Mouse (Mus musculus): Measurements from ENCODE around the gene Asic5.
A peak's percentile ranks its signal among the peaks of the same experiment; 100 is the strongest.

Asic5 gene

GRCm38 (mm10) chr3:81981990-81982389 is at the start of gene Asic5:
Gene Asic5 (plus strand): TSS chr3:81982290.
- DNase-seq (ENCODE audit: low read depth, low spot score), result no peak

- DNase-seq (ENCODE audit: low read depth, low spot score), result no peak
Measured at GRCm38 (mm10) chr3:81933348-81933747, 48.7 kb upstream of the Asic5 start.

GRCm38 (mm10) chr3:81938924-81939323 is 43.2 kb upstream of the Asic5 start:
- no peak for DNase-seq (ENCODE audit: low read depth, low spot score)

GRCm38 (mm10) chr3:81942341-81942740 is 39.7 kb upstream of the Asic5 start:
- no peak for DNase-seq (ENCODE audit: low read depth, low spot score)

DNA sequence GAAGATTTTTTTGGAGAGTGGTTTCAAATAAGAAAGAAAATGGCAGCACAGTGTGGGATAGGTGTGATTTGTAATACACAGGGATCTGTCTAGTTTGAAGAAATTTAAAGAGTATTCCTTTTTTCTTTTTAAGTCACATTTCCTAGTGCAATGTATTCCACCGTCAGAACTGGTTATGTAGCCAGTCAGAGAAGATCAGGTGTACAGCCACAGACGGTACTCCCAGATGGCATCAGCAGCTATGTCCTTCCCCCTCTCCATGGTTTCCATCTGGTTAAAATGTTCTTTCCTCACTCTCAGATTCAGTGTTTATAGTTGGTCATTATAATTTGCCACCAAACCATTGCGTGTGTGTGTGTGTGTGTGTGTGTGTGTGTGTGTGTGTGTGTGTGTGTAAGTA is 39.0 kb upstream of the Asic5 start:
- DNase-seq (ENCODE audit: low read depth, low spot score), result no peak

DNA sequence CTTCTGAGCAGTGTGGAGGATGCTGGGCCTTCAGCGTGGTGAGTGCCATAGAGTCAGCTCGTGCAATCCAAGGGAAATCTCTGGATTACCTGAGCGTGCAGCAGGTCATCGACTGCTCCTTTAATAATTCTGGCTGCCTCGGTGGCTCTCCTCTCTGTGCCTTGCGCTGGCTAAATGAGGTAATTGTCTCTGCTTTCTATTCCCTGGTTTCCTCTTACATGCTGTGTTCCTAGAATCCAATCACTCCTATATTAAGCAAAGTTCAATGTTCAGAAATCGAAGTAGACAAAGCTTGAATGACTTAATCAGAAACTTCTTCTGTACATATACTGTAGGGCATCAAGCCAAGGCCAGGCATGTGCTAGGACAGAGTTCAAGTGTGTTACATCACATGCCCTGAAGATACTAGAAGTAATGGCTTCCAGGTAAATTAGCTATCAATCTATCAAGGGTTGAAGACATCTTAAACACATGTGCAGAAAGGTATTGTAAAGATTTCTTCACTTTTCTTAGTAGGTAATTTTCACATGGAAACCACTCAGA is 37.2 kb upstream of the Asic5 start:
- DNase-seq (ENCODE audit: low read depth, low spot score), result no peak

DNA sequence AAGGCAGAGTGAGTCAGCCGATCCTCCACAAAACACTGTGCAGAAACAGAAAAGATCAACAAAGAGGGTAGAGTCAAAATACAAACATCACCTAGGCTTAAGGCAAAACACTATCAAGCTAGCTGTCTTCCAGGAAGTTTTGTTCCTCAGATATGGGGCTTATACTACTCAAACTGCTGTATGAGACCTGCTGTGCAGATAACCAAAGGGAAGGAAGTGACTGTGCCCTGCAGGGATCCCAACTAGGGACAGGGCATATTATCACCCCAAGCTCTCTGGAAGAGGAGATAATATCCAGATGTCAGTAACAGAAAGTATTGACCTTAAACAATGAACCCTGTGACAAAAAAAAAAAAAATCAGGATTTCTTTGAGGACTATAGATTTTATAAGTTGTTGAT is 33.0 kb upstream of the Asic5 start:
- no peak for DNase-seq (ENCODE audit: low read depth, low spot score)

DNA sequence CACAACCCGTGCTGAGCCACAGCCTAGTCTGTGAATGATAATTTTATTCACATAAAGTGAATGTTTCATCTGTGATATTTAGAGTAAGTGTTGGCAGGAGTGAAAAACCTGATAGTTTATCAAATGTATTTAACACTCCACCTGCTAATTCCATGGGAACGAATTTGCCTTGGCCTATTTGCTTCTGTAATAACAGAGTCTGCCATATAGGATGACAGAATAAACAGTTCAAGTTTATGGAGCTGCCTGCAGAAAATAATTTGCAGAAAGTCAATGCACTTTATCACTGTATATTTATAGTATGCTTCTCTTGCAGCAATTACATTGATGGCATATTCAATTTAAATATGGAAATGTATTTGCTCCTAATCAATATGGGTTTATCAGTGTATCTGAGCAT is 30.3 kb upstream of the Asic5 start:
- DNase-seq (ENCODE audit: low read depth, low spot score), result no peak

DNA sequence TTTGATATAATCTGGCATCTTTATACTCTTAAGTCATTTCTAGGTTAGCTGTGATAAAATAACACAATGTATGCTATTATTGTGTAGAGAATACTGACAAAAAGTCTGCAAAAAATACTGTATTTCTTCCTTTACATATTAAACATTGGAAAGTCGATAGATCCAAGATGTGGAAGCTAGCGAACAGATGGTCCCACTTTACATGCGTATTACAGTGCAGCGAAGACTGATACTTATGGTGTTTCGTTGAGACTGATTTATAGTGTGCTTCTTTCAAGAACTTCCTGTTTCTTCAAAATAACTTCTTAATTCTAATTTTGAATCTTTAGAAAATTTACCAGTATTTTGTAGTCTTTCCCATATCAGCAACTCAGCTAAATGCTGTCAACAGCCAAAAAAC is 24.6 kb upstream of the Asic5 start:
- DNase-seq (ENCODE audit: low read depth, low spot score), result no peak

DNA sequence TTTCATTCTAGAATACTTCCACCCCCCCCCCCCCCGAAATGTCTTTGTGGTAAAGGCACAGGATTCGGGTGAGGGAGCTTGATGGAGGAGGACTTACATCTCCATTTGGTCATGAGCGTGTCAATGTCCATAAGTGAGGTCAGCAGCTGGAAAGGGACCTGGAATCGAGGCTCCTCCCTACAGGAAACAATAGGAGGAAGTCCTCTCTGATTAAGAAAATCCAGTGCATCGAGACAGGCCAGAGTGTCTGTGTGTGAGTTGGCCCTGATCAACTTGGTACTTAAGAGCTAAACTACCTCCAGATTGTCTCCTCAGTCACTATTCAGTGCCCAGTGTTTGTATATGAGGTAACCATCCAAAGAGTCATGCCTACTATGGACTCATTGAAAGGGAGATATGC is 20.8 kb upstream of the Asic5 start:
- DNase-seq (ENCODE audit: low read depth, low spot score), result no peak

GRCm38 (mm10) chr3:81963768-81964167 is 18.3 kb upstream of the Asic5 start:
- DNase-seq (ENCODE audit: low read depth, low spot score), result no peak

- no peak for DNase-seq (ENCODE audit: low read depth, low spot score)
Measured at GRCm38 (mm10) chr3:81964596-81964995, 17.5 kb upstream of the Asic5 start.

DNA sequence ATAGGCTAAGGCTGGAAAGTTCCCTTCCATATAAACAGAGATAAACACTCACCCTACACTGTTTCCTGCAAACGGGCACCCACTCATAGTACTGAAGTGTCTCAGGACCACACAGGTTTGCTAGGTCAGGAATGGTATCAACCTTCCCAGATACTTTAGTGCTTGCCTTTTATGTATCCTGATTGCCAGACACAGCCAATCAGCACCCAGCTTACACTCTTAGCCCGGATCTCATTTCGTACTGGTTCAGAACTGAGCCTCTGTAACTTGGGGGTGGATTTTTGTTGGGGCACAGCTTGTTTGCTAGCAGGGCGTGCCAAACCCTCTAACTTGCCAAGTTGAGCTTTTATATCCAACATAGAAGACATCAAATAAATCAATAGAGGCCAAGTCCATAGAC is 6.5 kb upstream of the Asic5 start:
- DNase-seq (ENCODE audit: low read depth, low spot score), result peak; percentile 6

DNA sequence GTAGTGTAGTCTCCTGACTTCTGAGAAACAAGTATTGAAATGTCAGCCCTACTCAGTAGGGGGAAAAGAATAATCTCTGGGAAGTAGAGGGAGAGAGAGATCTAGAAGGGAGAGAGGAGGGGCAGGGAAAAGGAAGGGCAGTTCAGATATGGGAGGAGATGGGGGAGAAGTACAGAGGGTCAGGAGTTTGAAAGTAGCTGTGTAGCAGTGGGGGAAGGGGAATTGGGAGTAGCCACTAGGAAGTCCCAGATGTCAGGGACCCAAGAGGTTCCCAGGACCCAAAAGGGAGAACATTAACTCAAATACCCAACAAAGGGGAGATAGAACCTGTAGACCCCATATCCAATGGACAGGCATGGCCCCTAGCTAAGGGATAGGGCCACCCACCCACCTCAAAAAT is 6.0 kb upstream of the Asic5 start, which contains the start of gene Tdo2:
Gene Tdo2 (minus strand): TSS at position 101 of the 400 bp plus-strand sequence.
- DNase-seq (ENCODE audit: low read depth, low spot score), result no peak

DNA sequence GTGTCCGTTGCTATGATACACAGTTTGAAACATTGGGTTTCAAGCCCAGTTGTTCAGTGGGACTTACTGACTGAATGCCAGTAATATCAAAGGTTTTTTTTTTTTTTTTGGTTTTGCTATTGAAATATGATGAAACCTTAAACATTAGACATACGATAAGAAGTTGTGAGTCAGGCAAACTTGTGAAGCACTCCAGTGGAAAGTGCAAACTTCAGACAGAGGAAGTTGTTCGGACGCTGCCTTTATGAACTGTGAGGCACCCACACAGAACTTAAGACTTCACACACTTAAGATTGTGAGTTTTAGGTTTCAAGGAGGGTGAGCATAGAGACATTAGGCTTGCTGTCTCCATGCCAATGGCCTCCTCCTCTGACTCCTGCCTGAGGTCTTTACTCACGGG is 514 bp upstream of the Asic5 start:
- no peak for DNase-seq (ENCODE audit: low read depth, low spot score)

GRCm38 (mm10) chr3:81983120-81983895 is 1.2 kb downstream of the Asic5 start:
- no peak for DNase-seq (ENCODE audit: low read depth, low spot score)

- DNase-seq (ENCODE audit: low read depth, low spot score), result no peak
Measured at GRCm38 (mm10) chr3:81985100-81985499, 3.0 kb downstream of the Asic5 start.

GRCm38 (mm10) chr3:81986103-81986502 is 4.0 kb downstream of the Asic5 start:
- DNase-seq (ENCODE audit: low read depth, low spot score), result no peak

DNA sequence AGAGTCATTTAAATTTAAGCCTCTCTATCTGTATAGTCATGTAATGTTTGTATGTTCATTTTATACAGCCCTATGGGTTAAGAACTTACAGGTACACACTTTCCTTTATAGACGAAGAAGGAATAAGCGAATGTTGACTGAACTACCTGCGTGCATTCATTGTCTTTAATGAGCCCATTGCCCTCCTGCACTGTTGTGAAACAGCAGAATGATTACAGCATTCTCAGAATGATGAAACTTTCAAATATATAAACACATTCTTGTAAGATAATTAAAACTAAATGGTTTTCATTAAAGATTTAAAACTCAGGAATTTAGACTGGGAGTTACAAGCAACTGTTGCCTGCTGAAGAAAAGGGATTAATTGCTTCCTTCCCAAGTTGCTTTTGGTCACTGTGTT is 5.5 kb downstream of the Asic5 start:
- DNase-seq (ENCODE audit: low read depth, low spot score), result no peak

DNA sequence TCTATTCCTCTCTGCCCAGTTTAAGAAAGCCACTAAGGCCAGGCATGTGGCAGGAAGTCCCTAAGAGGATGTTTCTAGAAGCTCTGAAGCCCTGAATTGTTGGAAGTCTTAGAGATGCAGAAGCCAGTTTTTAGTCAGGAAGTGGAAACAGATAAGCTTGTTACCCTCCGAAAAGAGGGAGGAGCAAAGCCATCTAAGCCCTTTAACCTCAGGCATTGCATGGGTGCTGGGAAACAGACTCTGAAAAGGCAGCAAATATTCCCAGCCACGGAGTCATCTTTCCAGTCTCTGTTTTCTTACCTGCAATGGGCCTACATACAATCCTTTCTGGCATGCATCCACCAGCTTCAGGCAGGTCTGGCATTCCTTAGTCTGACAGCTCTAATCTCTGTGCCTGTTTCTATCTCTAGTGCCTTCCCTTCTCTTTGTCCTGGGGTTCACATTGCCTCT is 7.6 kb downstream of the Asic5 start:
- peak; percentile 6 for DNase-seq (ENCODE audit: low read depth, low spot score)

DNA sequence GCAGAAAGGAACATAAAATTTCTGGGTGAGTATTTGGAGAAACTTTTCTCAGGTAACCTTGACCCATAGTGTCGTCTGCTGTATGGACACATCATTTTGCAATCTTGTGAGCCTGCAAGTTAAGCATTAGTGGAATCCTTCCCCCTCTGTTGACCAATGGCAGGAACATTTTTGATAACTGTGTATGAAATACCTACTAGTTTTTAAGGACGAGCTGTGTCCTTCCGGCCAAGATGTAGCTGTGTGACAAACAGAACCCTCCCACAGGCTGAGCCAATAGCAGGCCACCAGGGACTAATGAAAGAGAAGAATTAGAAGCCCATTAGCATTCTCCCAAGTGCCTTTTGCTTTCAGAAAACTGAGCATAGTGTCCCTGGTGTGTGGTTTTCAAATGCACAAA is 8.4 kb downstream of the Asic5 start:
- no peak for DNase-seq (ENCODE audit: low read depth, low spot score)

GRCm38 (mm10) chr3:81995371-81995770 is 13.3 kb downstream of the Asic5 start:
- DNase-seq (ENCODE audit: low read depth, low spot score), result no peak

DNA sequence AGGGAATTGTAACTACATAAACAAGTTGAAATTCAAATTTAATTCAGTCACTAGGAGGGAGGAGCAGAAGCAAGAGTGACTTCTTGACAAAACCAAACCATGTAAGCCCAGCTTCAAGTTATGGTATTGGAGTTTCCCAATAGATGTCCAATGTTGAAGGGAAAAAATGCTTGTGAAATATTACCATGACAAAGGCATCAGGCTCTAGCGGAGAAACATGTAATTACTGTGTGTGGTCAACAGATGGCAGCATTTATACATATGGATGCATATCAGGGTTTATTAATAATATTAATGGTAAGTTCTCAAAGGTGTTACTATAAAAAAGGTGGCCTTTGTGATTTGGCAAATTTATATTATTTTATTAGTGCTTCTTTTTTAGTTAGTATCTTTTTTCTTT is 13.9 kb downstream of the Asic5 start:
- peak; percentile 18 for DNase-seq (ENCODE audit: low read depth, low spot score)

All from ZHBTc4 (cell line).